Mouse (Mus musculus) hindbrain, embryonic 14.5 days (tissue): ENCODE data around the gene Cd300lb. TPM values are rescaled to one million over a fixed set of nuclear protein-coding genes. Genes with fewer than 3 reads are reported as not detected.
A peak's percentile ranks its signal among the peaks of the same experiment; 100 is the strongest.

Experiments
- ATAC-seq: fragments of 200-750 bp; cut with Nextera tagmentation; 2 replicates; pipeline ENCODE4 v1.8.0; 2017; ENCODE audit warnings: moderate number of reproducible peaks, mild to moderate bottlenecking, moderate TSS enrichment, moderate library complexity; ENCODE audit not compliant: low FRiP score
- DNase-seq: peaks from one replicate; pipeline ENCODE4 v3.0.0-alpha.2; 2015; ENCODE audit warnings: low spot score
- H3K27ac ChIP-seq: fragments of 300-500 bp; sonication (generic); 2 replicates; pipeline ENCODE4 v1.5.1; 2014; ENCODE audit warnings: mild to moderate bottlenecking, moderate library complexity
- H3K27me3 ChIP-seq: fragments of 300-500 bp; sonication (generic); 2 replicates; pipeline ENCODE4 v1.6.1; 2014; ENCODE audit warnings: mild to moderate bottlenecking, low read length, mixed read lengths; ENCODE audit not compliant: control insufficient read depth, insufficient read depth
- H3K36me3 ChIP-seq: fragments of 300-500 bp; sonication (generic); replicated peaks from 2 replicates; pipeline ENCODE4 v1.6.1; 2014; ENCODE audit not compliant: control insufficient read depth, insufficient read depth
- H3K4me1 ChIP-seq: fragments of 300-500 bp; sonication (generic); replicated peaks from 2 replicates; pipeline ENCODE4 v1.6.1; 2014; ENCODE audit warnings: antibody characterized with exemption, low read length, mixed read lengths; ENCODE audit not compliant: control insufficient read depth, insufficient read depth
- H3K4me2 ChIP-seq: fragments of 300-500 bp; sonication (generic); replicated peaks from 2 replicates; pipeline ENCODE4 v1.6.1; 2014; ENCODE audit warnings: mild to moderate bottlenecking, moderate library complexity
- H3K4me3 ChIP-seq: fragments of 300-500 bp; sonication (generic); replicated peaks from 2 replicates; pipeline ENCODE4 v1.5.1; 2014; ENCODE audit warnings: mild to moderate bottlenecking, low read length
- H3K9ac ChIP-seq: fragments of 300-500 bp; sonication (generic); 2 replicates; pipeline ENCODE4 v1.6.1; 2014
- H3K9me3 ChIP-seq: fragments of 300-500 bp; sonication (generic); 2 replicates; pipeline ENCODE4 v1.6.1; 2016; ENCODE audit warnings: low read length; ENCODE audit not compliant: control insufficient read depth
- WGBS: fragments of 180-500 bp; shearing (Covaris S2); extraction: QIAGEN DNeasy Blood & Tissue Kit; methylation state at CpG from one replicate; pipeline ENCODE4 v1.1.7; 2014; 5-methylcytosine and 5-hydroxymethylcytosine counted together
- polyA plus RNA-seq: library from polyadenylated mRNA; unstranded; fragments of >200 nt; fragmentation: Nextera tagmentation; extraction: Ambion mirVana; gene quantifications from 2 replicates; pipeline ENCODE4 v1.2.1, GENCODE M21; 2014

Cd300lb gene
- polyA plus RNA-seq, 1 experiment from 2014 or later: 0.29 TPM

DNA sequence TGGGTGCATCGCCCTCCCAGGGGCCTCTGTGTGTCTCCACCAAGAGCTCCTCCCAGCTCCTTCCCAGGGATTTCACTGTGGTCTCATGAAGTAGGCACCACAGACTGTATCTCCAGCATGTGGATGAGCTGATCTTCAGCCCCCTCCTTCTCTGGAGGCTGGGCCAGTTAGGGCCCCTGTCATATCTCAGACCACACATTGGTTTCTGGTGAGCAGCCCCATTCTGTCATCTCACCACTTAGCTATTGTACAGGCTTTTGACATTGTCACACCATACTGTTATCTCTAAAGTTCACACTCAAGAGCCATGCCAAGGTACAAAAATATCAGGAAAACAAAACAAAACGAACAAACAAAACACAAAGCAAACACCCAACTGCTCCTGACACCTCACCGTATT, 38.1 kb downstream of the Cd300lb start:
- Histone ChIP-seq H3K36me3 (no peaks in the 10 kb centered on the region), H3K4me1 (no peaks in the 10 kb centered on the region), H3K9ac (no peak overlapping the region), H3K9me3 (no peaks in the 10 kb centered on the region), H3K4me3 (no peak overlapping the region), H3K4me2 (no peak overlapping the region), H3K27me3 (no peaks in the 10 kb centered on the region), H3K27ac (no peak overlapping the region)
- no peak for DNase-seq
- no peak for ATAC-seq
- 92% methylated on average over 3 of the region's 3 CpGs for WGBS

DNA sequence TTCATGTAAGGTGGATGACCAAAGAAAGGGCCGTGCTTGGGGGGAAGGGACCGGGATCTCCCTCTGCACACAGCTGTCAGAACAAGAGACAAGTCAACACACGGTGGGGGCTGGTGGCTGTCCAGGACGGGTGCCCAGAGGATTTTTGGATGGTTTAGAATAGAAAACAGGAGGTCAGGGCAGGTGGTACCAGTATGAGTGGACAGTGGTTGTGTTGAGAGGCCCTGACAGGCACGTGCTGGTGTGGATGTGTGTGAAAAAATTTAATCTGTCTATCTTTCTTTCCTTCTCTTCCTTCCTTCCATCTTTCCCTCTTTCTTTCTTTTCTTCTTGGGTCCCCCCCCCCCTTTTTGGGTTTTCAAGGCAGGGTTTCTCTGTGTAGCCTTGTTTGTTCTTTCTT, 43.6 kb downstream of the Cd300lb start:
- Histone ChIP-seq H3K4me2 (no peak overlapping the region), H3K27ac (no peak overlapping the region), H3K4me3 (no peak overlapping the region), H3K9ac (no peak overlapping the region), H3K9me3 (no peaks in the 10 kb centered on the region), H3K4me1 (no peaks in the 10 kb centered on the region), H3K36me3 (no peaks in the 10 kb centered on the region), H3K27me3 (no peaks in the 10 kb centered on the region)
- ATAC-seq (no peak), DNase-seq (no peak)
- WGBS: 59% methylated on average over 5 of the region's 5 CpGs

DNA sequence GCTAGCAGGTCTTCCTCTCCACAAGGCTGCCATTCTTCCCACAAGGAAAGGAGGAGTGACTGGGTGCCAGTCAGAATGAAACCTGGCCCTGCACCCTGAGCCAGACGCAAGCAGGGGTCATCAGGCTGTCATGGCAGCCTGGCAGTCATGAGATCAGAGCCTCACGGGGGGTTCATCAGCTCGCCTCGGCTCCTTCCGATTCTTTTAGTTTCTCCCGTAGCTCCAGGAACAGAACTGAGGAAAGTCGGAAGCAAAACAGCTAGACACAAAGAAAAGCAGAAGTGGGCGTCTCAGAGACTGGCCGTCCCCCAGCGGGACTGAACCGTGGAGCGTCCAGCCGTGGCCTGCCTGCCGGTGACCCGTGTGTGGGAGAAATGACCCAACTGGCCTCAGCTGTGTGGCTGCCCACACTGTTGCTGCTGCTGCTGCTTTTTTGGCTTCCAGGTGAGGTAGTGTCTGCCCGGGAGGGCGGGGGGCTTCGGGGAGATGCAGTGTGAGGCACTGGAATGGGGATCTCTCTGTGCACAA, 44.1 kb downstream of the Cd300lb start, which contains the start of gene Cd300a:
Gene Cd300a, plus strand, starts transcription at position 51 of the 528 bp plus-strand sequence.
- no peaks in the 10 kb centered on the region for H3K27me3 ChIP-seq
- DNase-seq (no peak), ATAC-seq (no peak)
- H3K9ac ChIP-seq: no peak within 1 kb of the TSS
- H3K9me3 ChIP-seq: no peaks in the 10 kb centered on the region
- peak within 1 kb of the TSS; percentile 12; the same call in 1 of the 2 replicates for H3K4me2 ChIP-seq
- no peaks in the 10 kb centered on the region for H3K36me3 ChIP-seq
- WGBS: 49% methylated on average over 18 of the region's 18 CpGs
- H3K4me3 ChIP-seq: no peak within 1 kb of the TSS
- no peaks in the 10 kb centered on the region for H3K4me1 ChIP-seq
- H3K27ac ChIP-seq: no peak within 1 kb of the TSS

- no peak for ATAC-seq
Observed at GRCm38 (mm10) chr11:114884380-114885100, 49.6 kb downstream of the Cd300lb start.

GRCm38 (mm10) chr11:114883251-114883789, 50.9 kb downstream of the Cd300lb start:
- Histone ChIP-seq H3K4me1 (no peaks in the 10 kb centered on the region), H3K36me3 (no peaks in the 10 kb centered on the region), H3K4me2 (no peak overlapping the region), H3K9ac (no peak overlapping the region), H3K4me3 (no peak overlapping the region), H3K9me3 (no peaks in the 10 kb centered on the region), H3K27me3 (no peaks in the 10 kb centered on the region), H3K27ac (no peak overlapping the region)
- ATAC-seq: no peak
- 91% methylated on average over 4 of the region's 4 CpGs for WGBS
- DNase-seq: no peak

More at GRCm38 (mm10) chr11:114884380-114885100, 49.6 kb downstream of the Cd300lb start:
- H3K36me3 ChIP-seq: no peaks in the 10 kb centered on the region
- no peak overlapping the region for H3K9ac ChIP-seq
- no peak overlapping the region for H3K4me2 ChIP-seq
- DNase-seq: no peak
- H3K4me3 ChIP-seq: no peak overlapping the region
- no peak overlapping the region for H3K27ac ChIP-seq
- no peaks in the 10 kb centered on the region for H3K9me3 ChIP-seq
- H3K27me3 ChIP-seq: no peaks in the 10 kb centered on the region
- no peaks in the 10 kb centered on the region for H3K4me1 ChIP-seq
- 84% methylated on average over 4 of the region's 4 CpGs for WGBS

DNA sequence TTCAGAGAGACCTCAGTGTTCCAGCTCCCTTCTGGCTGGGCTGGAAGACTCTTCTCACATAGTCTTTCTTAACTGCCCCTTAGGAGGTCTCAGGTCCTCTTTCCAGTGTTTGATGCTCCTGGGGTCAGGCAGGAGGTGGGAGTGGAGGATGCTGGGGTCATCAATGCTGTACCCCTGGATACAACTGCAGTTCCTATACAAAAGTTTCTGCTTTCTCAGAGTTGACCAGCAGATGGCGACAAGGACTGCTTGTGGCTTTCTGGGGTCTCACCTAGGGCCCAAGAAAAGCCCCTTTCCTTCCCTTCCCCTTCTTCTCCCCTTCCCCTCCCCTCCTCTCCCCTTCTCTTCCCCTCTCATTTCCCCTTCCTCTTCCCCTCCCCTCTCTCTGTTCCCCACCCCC, 53.6 kb downstream of the Cd300lb start:
- 0% methylated on average over 1 of the region's 1 CpGs for WGBS

DNA sequence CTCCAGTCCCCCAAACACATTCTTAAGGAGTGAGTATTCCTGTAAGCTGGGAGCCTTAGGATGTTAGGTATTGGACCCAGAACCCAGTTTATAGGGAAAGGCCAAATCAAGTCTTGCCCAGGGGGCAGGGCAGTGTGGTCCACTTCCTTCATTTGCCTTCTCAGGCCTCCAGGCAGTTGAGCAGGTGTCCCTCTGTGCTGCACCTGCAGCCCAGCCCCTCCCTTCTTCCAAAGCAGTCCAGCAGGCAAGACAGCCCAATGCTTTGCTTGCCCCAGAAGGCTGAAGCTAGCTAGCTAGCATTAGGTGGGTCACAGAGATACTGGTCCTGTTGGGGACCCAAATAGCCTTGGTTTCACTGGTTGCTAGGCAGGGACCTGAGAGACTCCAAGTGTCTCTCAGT, 54.0 kb downstream of the Cd300lb start:
- ATAC-seq (no peak), DNase-seq (no peak)
- peaks cover 2% of the 10 kb centered on the region; the same call in 1 of the 2 replicates for H3K4me1 ChIP-seq
- no peak overlapping the region for H3K4me3 ChIP-seq
- H3K4me2 ChIP-seq: no peak overlapping the region
- H3K27me3 ChIP-seq: no peaks in the 10 kb centered on the region
- H3K9me3 ChIP-seq: no peaks in the 10 kb centered on the region
- no peak overlapping the region for H3K9ac ChIP-seq
- no peak overlapping the region for H3K27ac ChIP-seq
- H3K36me3 ChIP-seq: no peaks in the 10 kb centered on the region

More for the DNA sequence above, 53.6 kb downstream of the Cd300lb start:
- Histone ChIP-seq H3K4me2 (no peak overlapping the region), H3K27ac (no peak overlapping the region), H3K4me1 (no peaks in the 10 kb centered on the region; the same call in 1 of the 2 replicates), H3K9me3 (no peaks in the 10 kb centered on the region), H3K27me3 (no peaks in the 10 kb centered on the region), H3K36me3 (no peaks in the 10 kb centered on the region), H3K4me3 (no peak overlapping the region), H3K9ac (no peak overlapping the region)
- DNase-seq (peak; percentile 64), ATAC-seq (no peak)

DNA sequence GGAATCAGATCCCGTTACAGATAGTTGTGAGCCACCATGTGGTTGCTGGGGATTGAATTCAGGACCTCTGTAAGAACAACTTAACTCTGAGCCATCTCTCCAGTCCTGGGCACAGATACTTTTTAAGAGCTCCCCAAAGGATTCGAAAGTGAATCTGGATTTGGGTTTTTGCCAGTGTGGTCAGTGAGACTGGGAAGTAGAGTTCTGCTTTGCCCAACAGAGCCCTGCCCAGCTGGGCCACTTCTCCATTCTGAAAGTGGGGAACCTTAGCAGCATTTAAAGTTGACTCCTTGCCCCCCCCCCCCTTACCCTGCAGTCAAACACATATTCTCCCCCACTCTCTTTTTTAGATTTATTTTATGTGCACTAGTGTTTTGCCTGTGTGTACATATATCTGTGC, 54.5 kb downstream of the Cd300lb start:
- Histone ChIP-seq H3K27me3 (no peaks in the 10 kb centered on the region), H3K9me3 (no peaks in the 10 kb centered on the region), H3K36me3 (no peaks in the 10 kb centered on the region), H3K27ac (no peak overlapping the region), H3K4me1 (peaks cover 7% of the 10 kb centered on the region; the same call in 1 of the 2 replicates), H3K4me2 (no peak overlapping the region), H3K4me3 (no peak overlapping the region), H3K9ac (no peak overlapping the region)
- ATAC-seq (no peak), DNase-seq (no peak)
- 85% methylated on average over 2 of the region's 2 CpGs for WGBS

DNA sequence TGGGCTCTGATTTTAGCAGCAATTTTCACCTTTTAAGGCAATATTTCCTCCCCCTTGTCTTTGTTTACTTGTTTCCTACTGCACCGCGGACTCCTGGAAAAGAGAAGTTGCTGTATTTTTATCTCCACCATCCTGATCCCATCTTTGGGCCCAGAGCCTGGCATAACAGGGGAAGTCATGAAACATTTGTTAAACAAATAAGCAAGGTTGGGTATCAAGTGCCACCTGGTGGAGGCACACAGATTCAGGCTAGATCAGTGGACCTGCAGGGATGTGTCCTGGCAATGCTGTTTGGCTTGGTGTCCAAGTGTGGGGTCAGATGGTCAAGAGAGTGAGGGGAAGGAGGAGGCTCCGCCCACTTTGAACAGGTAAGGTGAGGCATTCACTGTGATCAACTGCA, 57.0 kb downstream of the Cd300lb start:
- Histone ChIP-seq H3K9me3 (no peaks in the 10 kb centered on the region), H3K4me1 (peaks cover 14% of the 10 kb centered on the region), H3K4me2 (no peak overlapping the region), H3K27me3 (no peaks in the 10 kb centered on the region), H3K27ac (no peak overlapping the region), H3K4me3 (no peak overlapping the region), H3K36me3 (no peaks in the 10 kb centered on the region), H3K9ac (no peak overlapping the region)
- DNase-seq: peak; percentile 59
- no peak for ATAC-seq
- WGBS: 60% methylated on average over 3 of the region's 3 CpGs
